Mouse (Mus musculus) embryo, embryonic 11 days (tissue): ENCODE data around the gene Sema4d.

ENCODE experiments used
- DNase-seq: peaks from one replicate; pipeline ENCODE4 v3.0.0-alpha.2; 2015

Sema4d gene

GRCm38 (mm10) chr13:51777048-51777737 lies 16.4 kb downstream of the Sema4d start:
- DNase-seq, result no peak

GRCm38 (mm10) chr13:51776160-51776737 lies 17.3 kb downstream of the Sema4d start:
- no peak for DNase-seq

GRCm38 (mm10) chr13:51771802-51772206 lies 21.7 kb downstream of the Sema4d start:
- DNase-seq, result no peak

GRCm38 (mm10) chr13:51770647-51771427 lies 22.7 kb downstream of the Sema4d start:
- no peak for DNase-seq

GRCm38 (mm10) chr13:51767991-51768761 lies 25.4 kb downstream of the Sema4d start:
- no peak for DNase-seq

GRCm38 (mm10) chr13:51767513-51767912 lies 26.0 kb downstream of the Sema4d start:
- DNase-seq, result no peak

- no peak for DNase-seq
Observed at GRCm38 (mm10) chr13:51766756-51767155, 26.8 kb downstream of the Sema4d start.

GRCm38 (mm10) chr13:51765369-51765768 lies 28.2 kb downstream of the Sema4d start:
- no peak for DNase-seq

GRCm38 (mm10) chr13:51763019-51763698 lies 30.4 kb downstream of the Sema4d start:
- DNase-seq, result no peak

- peak; percentile 42 for DNase-seq
Observed at GRCm38 (mm10) chr13:51761186-51761813, 32.2 kb downstream of the Sema4d start.

- DNase-seq, result no peak
Observed at GRCm38 (mm10) chr13:51759256-51759987, 34.1 kb downstream of the Sema4d start.

- no peak for DNase-seq
Observed at GRCm38 (mm10) chr13:51758428-51758827, 35.1 kb downstream of the Sema4d start.

- no peak for DNase-seq
Observed at GRCm38 (mm10) chr13:51757099-51757498, 36.4 kb downstream of the Sema4d start.

- DNase-seq, result no peak
Observed at GRCm38 (mm10) chr13:51756563-51756962, 37.0 kb downstream of the Sema4d start.

- DNase-seq, result no peak
Observed at GRCm38 (mm10) chr13:51756019-51756418, 37.5 kb downstream of the Sema4d start.

GRCm38 (mm10) chr13:51755584-51755983 lies 38.0 kb downstream of the Sema4d start:
- DNase-seq, result no peak

GRCm38 (mm10) chr13:51754559-51755126 lies 38.9 kb downstream of the Sema4d start:
- DNase-seq, result no peak

- DNase-seq, result no peak
Observed at GRCm38 (mm10) chr13:51753802-51754444, 39.6 kb downstream of the Sema4d start.

- no peak for DNase-seq
Observed at GRCm38 (mm10) chr13:51753168-51753465, 40.4 kb downstream of the Sema4d start.

GRCm38 (mm10) chr13:51752346-51753167 lies 41.0 kb downstream of the Sema4d start:
- DNase-seq, result no peak
